Mouse (Mus musculus): Measurements from ENCODE around the gene Olfr1121.

DNA sequence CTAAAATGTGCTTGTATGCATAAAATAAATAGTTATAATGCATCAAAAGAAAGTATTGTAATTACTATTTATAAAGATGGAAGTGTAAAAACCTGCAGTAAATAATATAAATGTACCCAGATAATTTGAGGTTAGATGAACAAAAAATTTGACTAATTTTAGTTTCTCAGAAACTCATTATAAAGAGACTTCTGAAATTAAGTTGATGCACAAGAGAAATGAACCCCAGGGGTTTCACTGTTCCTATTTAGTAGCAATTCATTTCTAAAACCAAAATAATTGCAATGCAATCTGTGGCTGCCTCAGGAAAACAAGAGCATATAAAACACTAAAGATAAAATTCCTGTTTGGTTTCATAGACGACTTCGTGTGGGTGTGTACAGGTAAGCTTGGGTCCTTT lies 15.9 kb downstream of the Olfr1121 start, which contains the start of gene Olfr1122:
- TF ChIP-seq CTCF (IDR thresholded peaks at IDR 0.05) (no peak), EP300 (IDR thresholded peaks at IDR 0.05) (no peak)
